Mouse (Mus musculus): ENCODE measurements around the gene Znhit3.

- TF ChIP-seq CTCF (IDR thresholded peaks at IDR 0.05; ENCODE audit: borderline replicate concordance, extremely low read depth, insufficient read depth, insufficient read length), result no peak
- TF ChIP-seq POLR2A (IDR thresholded peaks at IDR 0.05; ENCODE audit: borderline replicate concordance, extremely low read depth, insufficient read depth, insufficient read length, poor library complexity, severe bottlenecking), result no peak
Measured at GRCm38 (mm10) chr11:84959181-84959580, 43.0 kb upstream of the Znhit3 start.

All from brain, embryonic 14.5 days (tissue).